Mouse (Mus musculus): ENCODE measurements at regions not wholly inside any gene's neighbourhood (a gene's known extent, or its start where the extent isn't known, plus 50 kb on each side); places are given as distances from the start of the nearest gene placed in this dataset.

- no peak overlapping the region for H3K4me2 ChIP-seq
- no peak overlapping the region for H3K9ac ChIP-seq (ENCODE audit: low read length)
- no peak overlapping the region for H3K4me3 ChIP-seq (ENCODE audit: low read depth, low read length)
- DNase-seq (ENCODE audit: low spot score, missing footprints) (peak; percentile 61), ATAC-seq (ENCODE audit: low FRiP score) (no peak)
- H3K9me3 ChIP-seq (ENCODE audit: control insufficient read depth, low read length) = no peaks in the 10 kb centered on the region
- 70% methylated on average over 4 of the region's 4 CpGs for WGBS
- no peaks in the 10 kb centered on the region for H3K4me1 ChIP-seq (ENCODE audit: control insufficient read depth, insufficient read depth, low read length)
- no peaks in the 10 kb centered on the region for H3K36me3 ChIP-seq (ENCODE audit: control insufficient read depth, insufficient read depth, low read length)
- no peak overlapping the region for H3K27ac ChIP-seq (ENCODE audit: low read depth, low read length)
- H3K27me3 ChIP-seq (ENCODE audit: control insufficient read depth, insufficient read depth, low read length) = no peaks in the 10 kb centered on the region
Observed at GRCm38 (mm10) chr9:47452752-47453151, 77.2 kb upstream of the Cadm1 start.

GRCm38 (mm10) chr9:47458721-47459418 lies 71.1 kb upstream of the Cadm1 start:
- Histone ChIP-seq H3K27ac (ENCODE audit: low read depth, low read length) (no peak overlapping the region), H3K4me3 (ENCODE audit: low read depth, low read length) (no peak overlapping the region), H3K27me3 (ENCODE audit: control insufficient read depth, insufficient read depth, low read length) (no peaks in the 10 kb centered on the region), H3K4me1 (ENCODE audit: control insufficient read depth, insufficient read depth, low read length) (no peaks in the 10 kb centered on the region), H3K9ac (ENCODE audit: low read length) (no peak overlapping the region), H3K36me3 (ENCODE audit: control insufficient read depth, insufficient read depth, low read length) (no peaks in the 10 kb centered on the region), H3K9me3 (ENCODE audit: control insufficient read depth, low read length) (no peaks in the 10 kb centered on the region), H3K4me2 (no peak overlapping the region)
- ATAC-seq (ENCODE audit: low FRiP score) (no peak), DNase-seq (ENCODE audit: low spot score, missing footprints) (peak; percentile 85)
- 53% methylated on average over 15 of the region's 15 CpGs for WGBS

- Histone ChIP-seq H3K4me3 (ENCODE audit: low read depth, low read length) (no peak overlapping the region), H3K4me2 (no peak overlapping the region), H3K36me3 (ENCODE audit: control insufficient read depth, insufficient read depth, low read length) (no peaks in the 10 kb centered on the region), H3K27me3 (ENCODE audit: control insufficient read depth, insufficient read depth, low read length) (no peaks in the 10 kb centered on the region), H3K27ac (ENCODE audit: low read depth, low read length) (no peak overlapping the region), H3K4me1 (ENCODE audit: control insufficient read depth, insufficient read depth, low read length) (no peaks in the 10 kb centered on the region), H3K9ac (ENCODE audit: low read length) (no peak overlapping the region), H3K9me3 (ENCODE audit: control insufficient read depth, low read length) (no peaks in the 10 kb centered on the region)
- DNase-seq (ENCODE audit: low spot score, missing footprints) (peak; percentile 59), ATAC-seq (ENCODE audit: low FRiP score) (no peak)
- WGBS = 85% methylated on average over 8 of the region's 8 CpGs
Observed at GRCm38 (mm10) chr9:47459461-47460049, 70.4 kb upstream of the Cadm1 start.

GRCm38 (mm10) chr9:47460241-47460640 lies 69.7 kb upstream of the Cadm1 start:
- H3K27me3 ChIP-seq (ENCODE audit: control insufficient read depth, insufficient read depth, low read length) = no peaks in the 10 kb centered on the region
- no peak for DNase-seq (ENCODE audit: low spot score, missing footprints)
- H3K36me3 ChIP-seq (ENCODE audit: control insufficient read depth, insufficient read depth, low read length) = no peaks in the 10 kb centered on the region
- H3K4me1 ChIP-seq (ENCODE audit: control insufficient read depth, insufficient read depth, low read length) = no peaks in the 10 kb centered on the region
- WGBS = 86% methylated on average over 15 of the region's 15 CpGs
- no peak overlapping the region for H3K9ac ChIP-seq (ENCODE audit: low read length)
- ATAC-seq (ENCODE audit: low FRiP score) = no peak
- no peak overlapping the region for H3K4me3 ChIP-seq (ENCODE audit: low read depth, low read length)
- no peaks in the 10 kb centered on the region for H3K9me3 ChIP-seq (ENCODE audit: control insufficient read depth, low read length)
- no peak overlapping the region for H3K27ac ChIP-seq (ENCODE audit: low read depth, low read length)
- no peak overlapping the region for H3K4me2 ChIP-seq

GRCm38 (mm10) chr9:47461915-47462314 lies 68.1 kb upstream of the Cadm1 start:
- DNase-seq (ENCODE audit: low spot score, missing footprints) = no peak
- Histone ChIP-seq H3K27me3 (ENCODE audit: control insufficient read depth, insufficient read depth, low read length) (no peaks in the 10 kb centered on the region), H3K4me1 (ENCODE audit: control insufficient read depth, insufficient read depth, low read length) (no peaks in the 10 kb centered on the region), H3K9ac (ENCODE audit: low read length) (no peak overlapping the region), H3K27ac (ENCODE audit: low read depth, low read length) (no peak overlapping the region), H3K9me3 (ENCODE audit: control insufficient read depth, low read length) (no peaks in the 10 kb centered on the region), H3K4me2 (no peak overlapping the region), H3K4me3 (ENCODE audit: low read depth, low read length) (no peak overlapping the region), H3K36me3 (ENCODE audit: control insufficient read depth, insufficient read depth, low read length) (no peaks in the 10 kb centered on the region)
- WGBS = 83% methylated on average over 3 of the region's 3 CpGs
- ATAC-seq (ENCODE audit: low FRiP score) = no peak

GRCm38 (mm10) chr9:47466767-47467166 lies 63.2 kb upstream of the Cadm1 start:
- ATAC-seq (ENCODE audit: low FRiP score) = no peak
- no peak overlapping the region for H3K4me2 ChIP-seq
- H3K27me3 ChIP-seq (ENCODE audit: control insufficient read depth, insufficient read depth, low read length) = no peaks in the 10 kb centered on the region
- DNase-seq (ENCODE audit: low spot score, missing footprints) = no peak
- H3K9me3 ChIP-seq (ENCODE audit: control insufficient read depth, low read length) = no peaks in the 10 kb centered on the region
- H3K27ac ChIP-seq (ENCODE audit: low read depth, low read length) = no peak overlapping the region
- WGBS = 93% methylated on average over 3 of the region's 3 CpGs
- no peaks in the 10 kb centered on the region for H3K36me3 ChIP-seq (ENCODE audit: control insufficient read depth, insufficient read depth, low read length)
- H3K9ac ChIP-seq (ENCODE audit: low read length) = no peak overlapping the region
- H3K4me3 ChIP-seq (ENCODE audit: low read depth, low read length) = no peak overlapping the region
- H3K4me1 ChIP-seq (ENCODE audit: control insufficient read depth, insufficient read depth, low read length) = no peaks in the 10 kb centered on the region; the same call in 1 of the 2 replicates

GRCm38 (mm10) chr9:47467815-47468214 lies 62.2 kb upstream of the Cadm1 start:
- no peak overlapping the region for H3K27ac ChIP-seq (ENCODE audit: low read depth, low read length)
- ATAC-seq (ENCODE audit: low FRiP score) = no peak
- peak; percentile 14 for DNase-seq (ENCODE audit: low spot score, missing footprints)
- WGBS = 88% methylated on average over 9 of the region's 9 CpGs
- H3K27me3 ChIP-seq (ENCODE audit: control insufficient read depth, insufficient read depth, low read length) = no peaks in the 10 kb centered on the region
- H3K9ac ChIP-seq (ENCODE audit: low read length) = no peak overlapping the region
- no peaks in the 10 kb centered on the region for H3K36me3 ChIP-seq (ENCODE audit: control insufficient read depth, insufficient read depth, low read length)
- H3K4me3 ChIP-seq (ENCODE audit: low read depth, low read length) = no peak overlapping the region
- no peaks in the 10 kb centered on the region for H3K9me3 ChIP-seq (ENCODE audit: control insufficient read depth, low read length)
- H3K4me2 ChIP-seq = no peak overlapping the region
- peaks cover 3% of the 10 kb centered on the region for H3K4me1 ChIP-seq (ENCODE audit: control insufficient read depth, insufficient read depth, low read length)

GRCm38 (mm10) chr9:47469576-47469975 lies 60.4 kb upstream of the Cadm1 start:
- H3K27ac ChIP-seq (ENCODE audit: low read depth, low read length) = no peak overlapping the region
- H3K4me1 ChIP-seq (ENCODE audit: control insufficient read depth, insufficient read depth, low read length) = peaks cover 3% of the 10 kb centered on the region
- no peak overlapping the region for H3K4me3 ChIP-seq (ENCODE audit: low read depth, low read length)
- H3K36me3 ChIP-seq (ENCODE audit: control insufficient read depth, insufficient read depth, low read length) = no peaks in the 10 kb centered on the region
- H3K9me3 ChIP-seq (ENCODE audit: control insufficient read depth, low read length) = no peaks in the 10 kb centered on the region
- H3K4me2 ChIP-seq = no peak overlapping the region
- H3K27me3 ChIP-seq (ENCODE audit: control insufficient read depth, insufficient read depth, low read length) = no peaks in the 10 kb centered on the region
- DNase-seq (ENCODE audit: low spot score, missing footprints) = peak; percentile 61
- no peak overlapping the region for H3K9ac ChIP-seq (ENCODE audit: low read length)
- WGBS = 98% methylated on average over 1 of the region's 1 CpGs
- no peak for ATAC-seq (ENCODE audit: low FRiP score)

GRCm38 (mm10) chr9:47470741-47471140 lies 59.2 kb upstream of the Cadm1 start:
- peaks cover 3% of the 10 kb centered on the region for H3K4me1 ChIP-seq (ENCODE audit: control insufficient read depth, insufficient read depth, low read length)
- H3K4me3 ChIP-seq (ENCODE audit: low read depth, low read length) = no peak overlapping the region
- H3K9me3 ChIP-seq (ENCODE audit: control insufficient read depth, low read length) = no peaks in the 10 kb centered on the region
- H3K36me3 ChIP-seq (ENCODE audit: control insufficient read depth, insufficient read depth, low read length) = no peaks in the 10 kb centered on the region
- DNase-seq (ENCODE audit: low spot score, missing footprints) (peak; percentile 75), ATAC-seq (ENCODE audit: low FRiP score) (no peak)
- no peak overlapping the region for H3K27ac ChIP-seq (ENCODE audit: low read depth, low read length)
- H3K9ac ChIP-seq (ENCODE audit: low read length) = no peak overlapping the region
- no peak overlapping the region for H3K4me2 ChIP-seq
- H3K27me3 ChIP-seq (ENCODE audit: control insufficient read depth, insufficient read depth, low read length) = no peaks in the 10 kb centered on the region
- WGBS = 75% methylated on average over 1 of the region's 1 CpGs

Measured in midbrain, embryonic 11.5 days (tissue).